Mouse (Mus musculus): ENCODE measurements around the gene Cspg5.

Cspg5 gene

DNA sequence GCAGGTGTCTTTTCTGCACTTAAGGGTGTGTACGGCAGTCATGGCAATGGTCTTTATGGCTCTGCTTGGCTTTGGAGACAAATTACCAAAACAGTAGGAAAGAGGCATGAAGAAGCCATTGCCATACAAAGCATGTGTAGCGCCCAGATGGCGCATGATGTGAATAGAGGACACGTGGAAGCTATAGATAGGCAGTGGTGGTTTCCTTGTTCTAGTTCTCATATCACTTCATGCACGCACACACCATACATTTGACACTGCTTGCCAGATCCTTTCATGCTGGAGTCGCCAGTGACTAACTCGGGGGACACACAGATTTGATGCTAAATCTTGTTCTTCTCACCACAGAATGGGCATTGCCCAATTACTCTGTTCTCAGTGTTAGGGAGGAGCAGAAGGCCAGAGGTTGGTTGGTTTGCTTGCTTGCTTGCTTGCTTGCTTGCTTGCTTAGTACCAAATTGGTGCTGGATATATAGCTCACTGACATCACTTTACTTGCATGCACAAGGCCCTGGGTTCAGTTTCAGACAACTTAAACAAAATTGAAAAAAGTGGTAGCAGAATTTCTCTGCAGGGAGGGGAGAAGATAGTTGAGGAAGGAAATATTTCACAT is at the start of gene Cspg5:
Gene Cspg5 (plus strand): TSS at position 563 of the 613 bp plus-strand sequence.
- no peak for DNase-seq

DNA sequence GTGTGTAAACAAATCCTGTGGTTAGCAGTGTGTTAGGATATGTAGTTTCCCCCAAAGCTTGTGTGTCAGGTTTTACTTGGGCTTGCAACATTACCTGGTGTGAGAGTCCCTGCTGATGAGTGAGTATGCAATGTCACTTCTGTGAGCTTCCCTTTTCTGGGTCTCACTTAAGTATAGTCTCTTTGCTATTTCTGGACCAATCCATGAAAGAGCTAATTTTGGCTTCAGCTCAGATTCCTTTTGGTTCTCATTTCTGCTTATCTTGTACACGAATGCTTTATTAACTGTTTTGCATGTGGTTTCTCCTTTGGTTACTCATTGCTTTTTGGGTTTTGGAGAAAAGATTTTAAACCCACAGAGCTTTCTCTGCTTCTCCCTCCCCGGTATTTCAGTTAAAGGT is 43.7 kb upstream of the Cspg5 start:
- no peak for DNase-seq

DNA sequence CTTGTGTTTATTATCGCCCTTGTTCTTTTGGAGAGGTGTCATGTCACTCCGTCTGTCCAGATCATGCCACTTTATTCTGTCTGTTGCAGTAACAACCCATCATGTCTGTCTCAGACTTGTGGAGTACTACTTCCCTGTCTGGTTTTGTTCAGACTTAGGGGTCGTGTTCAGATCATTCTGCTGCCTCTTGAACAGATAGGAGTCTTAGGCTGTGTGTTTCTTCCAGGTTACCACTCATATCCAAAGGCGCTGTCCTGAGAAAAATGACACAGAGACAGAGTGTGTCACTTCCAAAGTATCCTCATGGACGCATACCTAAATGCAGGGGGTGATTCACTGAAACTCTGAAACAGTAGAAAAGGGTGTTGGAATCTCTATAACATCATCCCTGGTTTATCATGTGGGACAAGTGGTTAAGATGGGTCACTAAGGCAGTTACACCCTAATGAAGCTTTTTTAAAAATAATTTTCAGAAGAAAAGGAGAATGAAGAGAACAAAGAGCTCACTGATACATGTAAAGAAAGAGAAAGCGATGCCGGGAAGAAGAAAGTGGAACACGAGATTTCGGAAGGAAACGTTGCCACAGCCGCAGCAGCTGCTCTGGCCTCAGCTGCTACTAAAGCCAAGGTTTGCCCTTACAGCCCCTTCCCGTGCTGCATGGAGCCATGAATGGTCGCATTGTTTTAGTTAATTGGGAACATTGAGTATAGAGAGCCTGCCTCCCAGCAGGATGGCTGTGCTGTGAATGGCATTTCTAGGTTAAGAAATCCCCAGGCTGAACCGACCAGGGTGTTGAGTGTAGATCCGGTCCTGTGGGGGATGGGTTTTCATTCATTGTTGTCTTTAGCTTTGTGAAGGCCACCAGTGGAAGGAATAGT is 37.8 kb upstream of the Cspg5 start:
- no peak for DNase-seq

DNA sequence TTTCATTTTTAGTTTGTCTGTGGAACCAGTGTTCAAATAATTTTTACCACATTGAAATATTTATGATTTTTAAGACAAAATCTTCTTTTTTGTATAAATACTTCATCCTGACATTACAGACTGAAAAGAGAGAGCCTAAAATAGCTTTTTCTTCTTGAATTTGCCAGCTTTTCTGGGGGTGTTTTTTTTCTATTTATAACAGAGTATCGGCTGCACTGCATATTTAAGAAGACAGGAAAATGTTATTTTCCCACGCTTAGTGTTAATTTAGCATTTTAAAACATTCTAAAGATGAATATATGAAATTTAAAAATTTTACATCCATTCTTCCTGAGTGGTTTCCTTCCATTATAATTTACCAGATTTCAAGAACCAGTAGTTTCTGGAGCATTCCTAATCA is 37.1 kb upstream of the Cspg5 start:
- no peak for DNase-seq

DNA sequence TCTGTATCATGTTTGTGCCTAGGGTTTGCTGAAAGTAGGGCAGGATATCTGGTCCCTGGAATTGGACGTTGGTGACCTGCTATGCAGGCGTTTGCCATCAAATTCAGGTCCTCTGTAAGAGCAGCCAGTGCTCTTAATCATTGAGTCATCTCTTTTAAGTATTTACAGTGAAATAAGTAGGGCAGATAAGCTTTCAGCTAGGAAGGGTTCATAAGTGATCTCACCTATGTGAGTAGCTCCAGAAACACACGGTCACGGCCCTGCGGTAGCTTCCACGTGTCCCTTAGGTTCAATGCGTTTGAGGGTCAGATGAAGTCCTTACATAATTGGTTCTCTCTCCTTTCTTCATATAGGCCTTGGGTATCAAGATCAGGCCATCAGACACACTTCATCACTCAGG is 35.3 kb upstream of the Cspg5 start:
- DNase-seq: no peak

DNA sequence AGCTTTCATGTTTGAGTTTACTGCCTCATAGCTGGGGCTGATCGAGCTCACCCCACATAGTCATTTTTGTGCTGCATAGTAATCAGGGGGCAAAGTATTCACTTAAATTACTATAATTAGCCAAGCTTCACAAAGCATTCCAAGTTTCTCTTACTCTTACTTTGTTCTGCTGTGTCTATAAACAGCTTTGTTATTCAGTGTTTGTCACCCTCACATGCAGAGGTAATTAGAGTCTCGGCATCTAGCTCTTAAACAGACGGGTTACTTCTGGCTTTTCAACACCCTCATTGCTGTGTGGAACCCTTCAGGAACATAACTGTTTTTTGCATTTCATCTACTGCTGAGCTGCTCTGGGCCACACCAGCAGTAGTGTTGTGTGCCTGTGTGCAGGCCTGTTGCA is 34.6 kb upstream of the Cspg5 start:
- DNase-seq: no peak

DNA sequence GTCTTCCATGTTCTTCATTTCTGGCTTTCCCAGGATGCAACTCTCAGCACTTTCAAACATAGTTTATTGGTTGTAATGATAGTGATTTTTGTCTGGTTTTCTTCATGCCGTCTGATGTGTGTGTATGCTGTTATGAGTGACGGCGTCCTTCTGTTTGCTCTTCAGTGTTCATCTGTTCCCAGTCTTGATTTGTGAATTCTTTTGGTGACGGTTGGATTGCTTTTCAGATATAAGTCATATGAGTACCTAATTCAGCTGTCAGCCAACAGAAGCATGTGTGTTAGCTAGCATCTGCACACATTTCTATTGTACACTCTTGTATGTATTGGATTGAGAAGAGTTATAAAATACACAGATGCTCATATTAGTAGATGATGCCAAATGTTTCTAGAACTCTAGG is 19.3 kb upstream of the Cspg5 start:
- DNase-seq: no peak

DNA sequence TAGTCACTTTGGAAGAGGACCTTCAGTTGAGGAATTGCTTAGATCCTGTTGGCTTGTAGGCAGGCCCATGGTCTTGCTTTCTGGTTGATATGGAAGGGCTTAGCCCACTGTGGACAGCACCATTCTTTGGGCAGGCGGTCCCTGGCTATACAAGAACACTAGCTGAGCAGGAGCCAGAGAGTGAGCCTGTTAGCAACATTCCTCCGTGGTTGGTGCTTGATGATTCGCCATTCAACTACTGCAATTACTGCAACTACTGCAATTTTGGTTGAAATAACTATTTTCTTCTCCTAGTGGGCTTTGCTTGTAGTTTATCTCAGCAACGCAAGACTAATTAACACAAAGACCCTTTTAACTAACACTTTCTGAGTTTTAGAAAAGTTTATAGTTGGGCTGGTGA is 17.4 kb upstream of the Cspg5 start:
- no peak for DNase-seq

DNA sequence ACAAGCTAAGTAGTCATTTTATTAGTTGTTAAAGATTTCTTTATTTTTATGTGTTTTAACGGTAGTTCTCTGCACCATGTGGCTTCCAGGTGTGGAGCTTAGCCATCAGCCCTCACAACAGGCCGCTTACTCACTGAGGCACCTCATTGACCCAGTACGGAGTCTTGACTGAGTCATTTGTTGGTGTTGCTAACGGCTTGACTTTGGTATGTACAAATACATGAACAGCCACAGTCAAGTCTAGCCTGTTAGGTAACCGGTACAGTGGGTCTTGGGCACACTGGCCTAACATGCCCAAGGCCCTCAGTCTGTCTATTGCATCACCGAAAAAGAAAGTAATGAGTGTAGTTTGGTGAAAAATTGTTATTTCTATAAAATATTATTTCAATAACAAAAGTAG is 14.9 kb upstream of the Cspg5 start:
- no peak for DNase-seq

DNA sequence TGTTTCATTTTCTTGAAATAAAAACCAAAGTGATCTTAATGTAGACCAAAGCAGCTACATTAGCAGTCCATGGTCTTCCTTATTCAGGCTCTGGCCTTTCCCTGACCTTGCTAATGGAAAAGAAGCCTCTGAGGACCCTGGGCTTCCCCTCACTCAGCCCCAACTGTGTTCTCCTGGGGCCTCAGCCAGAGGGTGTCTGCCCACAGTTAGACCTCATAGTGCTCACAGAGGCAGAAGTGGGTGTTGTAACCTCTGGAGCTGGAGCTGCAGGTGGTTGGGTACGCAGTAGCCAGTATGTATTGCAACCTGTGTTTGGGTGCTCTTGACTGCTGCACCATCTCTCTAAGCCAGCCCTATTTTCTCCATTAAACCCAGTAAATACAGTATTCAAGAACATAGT is 14.5 kb upstream of the Cspg5 start:
- no peak for DNase-seq

DNA sequence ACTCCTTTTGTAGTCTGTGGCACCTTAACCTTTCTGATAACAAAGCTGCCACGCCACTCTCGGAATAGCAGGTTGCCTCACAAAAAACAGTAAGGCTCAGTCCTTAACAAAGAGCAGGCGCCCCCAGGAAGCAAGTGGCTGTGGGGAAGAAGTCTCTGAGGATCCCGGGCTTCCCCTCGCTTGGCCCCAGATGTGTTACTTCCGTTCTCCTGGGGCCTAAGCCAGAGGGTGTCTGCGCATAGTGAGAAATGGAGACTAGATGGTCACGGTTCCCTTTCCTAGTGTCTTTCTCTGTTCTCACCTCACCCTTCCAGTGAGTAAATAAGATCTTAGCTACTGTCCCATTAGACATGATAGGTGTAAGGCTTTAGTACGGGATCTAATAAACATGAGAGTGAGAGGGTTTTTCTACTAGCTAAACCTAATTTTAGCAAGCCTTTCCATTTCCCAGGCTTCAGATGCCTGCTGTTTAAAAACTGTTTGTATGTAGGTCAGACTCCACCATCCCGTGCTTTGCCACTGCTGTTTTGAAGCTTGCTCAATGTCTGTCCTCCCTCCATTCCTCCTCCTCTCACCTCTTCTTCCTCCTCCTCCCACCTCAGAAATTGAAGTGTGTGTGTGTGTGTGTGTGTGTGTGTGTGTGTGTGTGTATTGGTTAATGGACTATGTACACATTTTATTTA is 13.9 kb upstream of the Cspg5 start:
- no peak for DNase-seq

DNA sequence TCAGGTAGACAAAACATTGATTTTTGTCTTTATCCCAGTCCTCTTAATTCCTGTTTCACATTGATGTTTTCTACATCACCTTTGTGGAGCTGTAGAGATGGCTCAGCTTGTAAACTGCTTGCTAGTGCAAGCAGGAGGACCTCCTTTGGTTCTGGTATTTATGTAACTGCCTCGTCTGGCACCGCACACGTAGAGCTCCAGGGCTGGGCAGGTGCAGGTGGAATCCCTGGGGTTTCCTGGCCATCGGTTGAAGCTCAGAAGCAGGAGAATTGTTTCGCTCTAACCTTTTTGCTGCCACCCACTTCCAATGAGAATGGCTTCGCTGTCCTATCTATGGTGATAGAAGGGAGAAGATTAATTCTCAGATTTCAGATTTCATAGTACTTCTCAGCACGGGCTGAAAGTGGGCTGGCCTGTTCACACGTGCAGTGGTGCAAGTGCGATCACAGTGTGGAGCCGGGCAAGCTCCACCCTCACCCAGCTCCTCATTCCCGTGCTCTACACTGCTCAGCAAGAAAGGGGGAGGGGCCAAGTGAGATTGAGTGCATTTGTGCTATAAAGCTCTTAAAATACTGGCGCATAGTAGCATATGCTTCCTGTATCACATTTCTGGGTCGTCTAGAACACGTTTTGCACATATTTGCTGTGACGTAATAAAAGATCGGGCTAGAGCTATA is 13.1 kb upstream of the Cspg5 start:
- DNase-seq: no peak

DNA sequence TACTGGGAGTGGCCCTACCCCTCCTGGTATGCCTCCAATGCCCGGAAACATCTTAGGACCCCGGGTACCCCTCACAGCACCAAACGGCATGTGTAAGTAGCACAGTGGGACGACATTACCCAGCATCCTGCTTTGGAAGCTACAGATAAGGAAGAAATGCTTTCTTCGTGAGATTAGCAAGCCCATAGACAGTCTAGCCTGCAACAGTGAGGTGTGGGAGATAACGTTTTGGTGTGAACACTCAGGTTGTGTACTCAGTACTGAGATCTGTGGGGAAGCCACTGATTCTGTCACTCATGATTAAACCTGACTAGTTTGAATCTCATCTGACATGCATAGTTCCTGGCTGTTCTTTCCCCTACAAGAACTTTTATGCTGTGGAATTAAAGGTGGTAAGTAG is 8.6 kb upstream of the Cspg5 start:
- no peak for DNase-seq

DNA sequence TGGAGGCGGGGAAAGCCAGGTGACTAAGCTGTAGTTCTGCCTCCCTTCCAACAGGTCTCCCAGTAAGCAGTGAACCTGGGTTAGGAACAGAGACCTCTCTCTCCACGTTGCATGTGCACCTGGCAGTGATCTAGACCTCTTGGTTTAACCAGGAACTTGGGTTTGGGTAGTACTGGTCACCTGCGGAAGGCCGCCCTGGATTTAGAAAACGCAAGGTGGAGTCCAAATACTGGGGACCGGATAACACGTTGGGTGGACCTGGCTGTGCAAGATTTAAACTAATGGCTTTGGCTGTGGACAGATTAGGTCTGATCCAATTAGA is 945 bp downstream of the Cspg5 start:
- no peak for DNase-seq

DNA sequence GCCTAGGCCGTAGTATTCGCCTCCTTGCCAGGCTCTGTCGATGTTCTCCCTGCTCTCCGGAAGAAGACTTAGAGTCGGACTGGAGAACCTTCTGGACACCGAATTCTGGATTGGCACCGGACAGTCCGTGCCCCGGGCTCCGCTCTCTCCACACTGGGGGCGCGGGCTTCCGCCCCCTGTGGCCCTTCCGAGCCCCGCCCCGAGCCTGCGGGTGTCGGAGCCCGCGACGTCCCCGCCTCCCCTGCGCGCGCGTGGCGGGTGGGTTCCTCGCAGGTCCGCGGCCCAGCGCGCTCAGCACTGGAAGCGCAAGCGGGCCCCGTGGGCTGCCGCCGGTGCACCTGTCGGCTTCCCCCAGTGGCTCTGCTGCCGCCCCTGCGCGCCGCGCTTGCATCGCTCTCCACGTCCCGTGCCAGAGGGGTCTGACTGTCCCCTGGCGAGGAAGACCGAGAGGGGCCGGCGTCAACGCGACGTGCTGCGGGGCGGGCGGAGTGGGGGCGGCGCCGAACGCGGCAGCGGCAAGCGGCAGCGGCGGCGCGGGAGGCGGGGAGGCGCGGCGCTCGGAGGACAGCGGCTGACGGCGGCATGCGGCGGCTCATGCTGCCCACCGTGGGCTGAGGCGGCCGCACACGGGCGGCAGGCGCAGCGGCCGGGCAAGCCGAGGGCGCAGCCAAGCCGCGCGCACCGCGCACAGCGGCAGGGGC is 1.5 kb downstream of the Cspg5 start:
- DNase-seq: peak; percentile 59

DNA sequence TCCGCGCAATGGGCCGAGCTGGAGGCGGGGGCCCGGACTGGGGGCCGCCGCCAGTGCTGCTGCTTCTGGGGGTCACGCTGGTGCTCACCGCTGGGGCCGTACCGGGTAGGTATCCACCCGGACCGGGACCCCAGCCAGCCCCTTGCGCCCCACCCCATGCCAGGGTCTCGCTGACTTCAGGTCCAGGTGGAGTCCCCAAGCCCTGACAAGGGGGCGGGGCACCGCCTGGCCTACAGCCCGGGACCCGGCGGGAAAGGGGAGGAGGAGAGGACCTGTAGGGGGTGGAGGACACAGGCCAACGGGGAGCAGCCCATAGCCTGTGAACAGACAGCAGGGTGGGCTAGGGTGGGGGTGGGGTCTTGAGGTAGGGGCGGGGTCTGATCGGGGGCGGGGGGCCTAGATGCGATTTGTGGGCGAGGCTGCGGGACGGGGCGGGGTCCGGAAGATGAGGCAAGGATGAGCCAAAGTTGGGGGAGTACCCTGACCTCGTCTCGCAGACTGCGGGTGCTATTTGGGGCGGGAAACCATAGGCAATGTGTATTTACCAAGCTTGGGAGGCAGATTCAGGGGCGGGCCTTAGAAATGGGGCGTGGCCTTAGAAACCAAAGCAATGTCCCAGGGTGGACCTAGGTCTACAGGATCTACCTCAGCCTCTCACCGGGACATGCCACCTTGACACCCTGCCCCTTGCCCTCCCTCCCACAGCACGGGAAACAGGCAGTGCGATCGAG is 2.2 kb downstream of the Cspg5 start:
- DNase-seq: peak; percentile 57

DNA sequence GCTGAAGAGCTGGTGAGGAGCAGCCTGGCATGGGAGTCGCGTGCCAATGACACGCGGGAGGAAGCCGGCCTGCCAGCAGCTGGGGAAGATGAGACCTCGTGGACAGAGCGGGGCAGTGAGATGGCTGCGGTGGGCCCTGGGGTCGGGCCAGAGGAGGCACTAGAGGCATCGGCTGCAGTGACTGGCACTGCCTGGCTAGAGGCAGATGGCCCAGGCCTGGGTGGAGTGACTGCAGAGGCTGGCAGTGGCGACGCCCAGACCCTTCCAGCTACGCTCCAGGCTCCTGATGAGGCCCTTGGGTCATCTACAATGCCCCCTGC is 2.7 kb downstream of the Cspg5 start:
- DNase-seq: peak; percentile 21

DNA sequence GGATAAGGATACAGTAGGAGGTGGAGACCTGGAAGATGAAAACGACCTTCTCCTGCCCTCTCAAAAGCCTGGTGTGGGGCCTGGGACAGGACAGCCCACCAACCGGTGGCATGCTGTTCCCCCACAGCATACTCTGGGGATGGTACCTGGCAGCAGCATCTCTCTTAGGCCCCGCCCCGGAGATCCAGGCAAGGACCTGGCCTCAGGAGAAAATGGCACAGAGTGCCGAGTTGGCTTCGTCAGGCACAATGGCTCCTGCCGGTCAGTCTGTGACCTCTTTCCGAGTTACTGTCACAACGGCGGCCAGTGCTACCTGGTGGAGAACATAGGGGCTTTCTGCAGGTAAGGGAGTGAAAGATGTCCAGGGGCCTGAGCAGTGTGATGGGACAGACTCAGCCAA is 3.5 kb downstream of the Cspg5 start:
- DNase-seq: no peak

DNA sequence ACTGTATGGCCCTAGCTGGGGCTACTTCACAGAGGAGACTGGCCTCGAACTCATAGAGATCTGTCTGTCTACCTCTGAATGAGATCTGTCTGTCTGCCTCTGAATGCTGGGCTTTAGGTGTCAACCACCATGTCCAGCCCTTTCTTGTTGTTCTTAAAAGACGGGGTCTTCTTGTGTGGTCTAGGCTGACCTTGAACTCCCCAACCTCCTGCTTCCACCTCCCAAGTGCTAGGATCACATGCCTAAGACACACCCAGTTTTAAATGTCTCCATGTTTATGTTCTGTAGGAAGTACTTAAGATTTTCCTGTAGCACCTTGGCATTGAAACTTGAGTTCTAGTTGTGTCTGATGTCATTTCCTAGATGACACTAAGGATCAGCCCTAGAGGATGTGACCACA is 5.3 kb downstream of the Cspg5 start:
- DNase-seq: no peak

DNA sequence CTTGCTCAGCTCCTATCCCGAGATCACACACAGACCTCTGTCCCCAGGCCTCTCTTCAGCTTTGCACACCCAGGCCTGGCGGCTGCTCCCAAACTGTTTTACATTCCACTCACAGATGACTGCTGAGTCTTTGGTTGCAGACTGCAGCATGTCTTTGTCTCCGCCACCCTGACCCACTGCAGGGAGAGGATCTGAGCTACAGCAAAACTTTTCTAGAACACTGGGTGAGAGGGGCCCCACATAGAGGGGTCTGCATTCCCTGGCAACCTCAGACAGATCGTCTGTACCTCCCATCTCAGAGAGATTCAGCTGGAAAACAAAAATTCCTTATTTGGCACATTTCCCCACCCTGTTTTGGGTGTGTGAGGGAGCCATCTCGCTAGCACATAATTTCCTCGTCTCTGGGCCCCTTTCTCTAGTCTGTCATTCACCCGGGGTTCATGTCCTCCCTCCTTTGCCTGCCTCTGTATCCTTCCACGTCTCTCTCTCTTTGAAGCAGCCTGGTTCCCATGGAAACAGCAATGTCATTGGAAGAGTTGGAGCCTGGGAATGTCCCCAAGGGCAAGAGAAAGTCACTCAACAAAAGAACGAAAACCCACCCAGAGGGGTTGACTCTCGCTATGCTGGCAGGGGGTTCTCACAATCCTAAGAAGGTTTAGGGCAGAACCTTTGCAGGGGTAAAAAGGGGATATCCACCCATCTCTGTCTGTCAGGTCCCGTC is 6.4 kb downstream of the Cspg5 start:
- no peak for DNase-seq

DNA sequence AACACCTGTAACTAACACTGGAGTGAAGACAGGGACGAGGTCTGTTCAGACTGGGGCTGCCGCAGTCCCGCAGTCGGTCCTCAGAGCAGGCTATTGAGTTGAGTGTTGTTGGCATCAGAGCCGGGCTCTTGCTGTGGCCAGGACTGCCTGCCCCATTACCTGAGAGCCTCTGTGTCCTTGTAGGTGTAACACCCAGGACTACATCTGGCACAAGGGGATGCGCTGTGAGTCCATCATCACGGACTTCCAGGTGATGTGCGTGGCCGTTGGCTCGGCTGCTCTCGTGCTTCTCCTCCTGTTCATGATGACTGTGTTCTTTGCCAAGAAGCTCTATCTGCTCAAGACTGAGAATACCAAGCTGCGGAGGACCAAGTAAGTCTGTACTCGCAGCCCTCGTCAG is 7.2 kb downstream of the Cspg5 start:
- no peak for DNase-seq
